Mouse (Mus musculus) erythroblast, adult 5-6 weeks (primary cell): Measurements from ENCODE around the gene Gulp1. TPM values are rescaled to one million over a fixed set of nuclear protein-coding genes. Genes with fewer than 3 reads are reported as not detected.

Experiments
- ATAC-seq: replicated peaks from 2 replicates; pipeline ENCODE4 v1.8.0; 2016; ENCODE audit warnings: moderate number of reproducible peaks, mild to moderate bottlenecking, moderate TSS enrichment, inconsistent platforms; ENCODE audit not compliant: poor library complexity, low FRiP score, severe bottlenecking
- total RNA-seq, 2 experiments: library from RNA; stranded (forward) in 1 of 2; stranded (reverse) in 1 of 2; fragments of 150-400 nt in 1 of 2; fragments of 200-764, 138-1000 nt in 1 of 2; gene quantifications; 2 replicates each; pipeline versions ENCODE4 v1.2.3 to v1.2.4; 2015 to 2017; ENCODE audit warnings: low replicate concordance in 2 of 2

Gulp1 gene
- total RNA-seq (2015; ENCODE audit: low replicate concordance), result not detected in 2 replicates
- total RNA-seq (2017; ENCODE audit: low replicate concordance), result 0.34 TPM in 1 of 2 replicates, not detected in the other

GRCm38 (mm10) chr1:44551461-44552370 is at the start of gene Gulp1:
Gene Gulp1 (plus strand): TSS chr1:44551511.
- no peak for ATAC-seq

- no peak for ATAC-seq
Observed at GRCm38 (mm10) chr1:44550261-44550660, 1.1 kb upstream of the Gulp1 start.

- no peak for ATAC-seq
Observed at GRCm38 (mm10) chr1:44552371-44552841, 1.1 kb downstream of the Gulp1 start.

GRCm38 (mm10) chr1:44553166-44553898 is 2.0 kb downstream of the Gulp1 start:
- ATAC-seq, result no peak

GRCm38 (mm10) chr1:44567431-44567830 is 16.1 kb downstream of the Gulp1 start:
- no peak for ATAC-seq

- no peak for ATAC-seq
Observed at GRCm38 (mm10) chr1:44568296-44568695, 17.0 kb downstream of the Gulp1 start.

- no peak for ATAC-seq
Observed at GRCm38 (mm10) chr1:44576001-44576400, 24.7 kb downstream of the Gulp1 start.

GRCm38 (mm10) chr1:44576610-44577009 is 25.3 kb downstream of the Gulp1 start:
- ATAC-seq, result no peak

- ATAC-seq, result no peak
Observed at GRCm38 (mm10) chr1:44580390-44580789, 29.1 kb downstream of the Gulp1 start.

GRCm38 (mm10) chr1:44584886-44585385 is 33.6 kb downstream of the Gulp1 start:
- no peak for ATAC-seq

- no peak for ATAC-seq
Observed at GRCm38 (mm10) chr1:44591742-44592141, 40.4 kb downstream of the Gulp1 start.

GRCm38 (mm10) chr1:44593109-44593508 is 41.8 kb downstream of the Gulp1 start:
- no peak for ATAC-seq

GRCm38 (mm10) chr1:44598312-44598711 is 47.0 kb downstream of the Gulp1 start:
- no peak for ATAC-seq

GRCm38 (mm10) chr1:44613294-44614041 is 62.2 kb downstream of the Gulp1 start:
- no peak for ATAC-seq

GRCm38 (mm10) chr1:44618751-44619150 is 67.4 kb downstream of the Gulp1 start:
- ATAC-seq, result no peak

GRCm38 (mm10) chr1:44634481-44634880 is 83.2 kb downstream of the Gulp1 start:
- no peak for ATAC-seq

GRCm38 (mm10) chr1:44645678-44646276 is 94.5 kb downstream of the Gulp1 start:
- ATAC-seq, result no peak

- ATAC-seq, result no peak
Observed at GRCm38 (mm10) chr1:44678974-44679373, 127.7 kb downstream of the Gulp1 start.

GRCm38 (mm10) chr1:44679415-44679814 is 128.1 kb downstream of the Gulp1 start:
- no peak for ATAC-seq
